Mouse (Mus musculus) ES-E14 (cell line): ENCODE data around the gene Cyp2b19.

Experiments used
- MAFK ChIP-seq: IDR thresholded peaks from 2 replicates; pipeline ENCODE4 v1.6.1; 2014; ENCODE audit warnings: mild to moderate bottlenecking, low read depth, low read length, inconsistent platforms; ENCODE audit not compliant: insufficient read depth
- ZC3H11A ChIP-seq: IDR thresholded peaks from 2 replicates; pipeline ENCODE4 v1.6.1; 2012; ENCODE audit warnings: low read depth, mild to moderate bottlenecking, inconsistent platforms, low read length, borderline replicate concordance
- ZNF384 ChIP-seq: IDR thresholded peaks from 2 replicates; pipeline ENCODE4 v1.6.1; 2012; ENCODE audit warnings: low read depth, low read length, inconsistent platforms

DNA sequence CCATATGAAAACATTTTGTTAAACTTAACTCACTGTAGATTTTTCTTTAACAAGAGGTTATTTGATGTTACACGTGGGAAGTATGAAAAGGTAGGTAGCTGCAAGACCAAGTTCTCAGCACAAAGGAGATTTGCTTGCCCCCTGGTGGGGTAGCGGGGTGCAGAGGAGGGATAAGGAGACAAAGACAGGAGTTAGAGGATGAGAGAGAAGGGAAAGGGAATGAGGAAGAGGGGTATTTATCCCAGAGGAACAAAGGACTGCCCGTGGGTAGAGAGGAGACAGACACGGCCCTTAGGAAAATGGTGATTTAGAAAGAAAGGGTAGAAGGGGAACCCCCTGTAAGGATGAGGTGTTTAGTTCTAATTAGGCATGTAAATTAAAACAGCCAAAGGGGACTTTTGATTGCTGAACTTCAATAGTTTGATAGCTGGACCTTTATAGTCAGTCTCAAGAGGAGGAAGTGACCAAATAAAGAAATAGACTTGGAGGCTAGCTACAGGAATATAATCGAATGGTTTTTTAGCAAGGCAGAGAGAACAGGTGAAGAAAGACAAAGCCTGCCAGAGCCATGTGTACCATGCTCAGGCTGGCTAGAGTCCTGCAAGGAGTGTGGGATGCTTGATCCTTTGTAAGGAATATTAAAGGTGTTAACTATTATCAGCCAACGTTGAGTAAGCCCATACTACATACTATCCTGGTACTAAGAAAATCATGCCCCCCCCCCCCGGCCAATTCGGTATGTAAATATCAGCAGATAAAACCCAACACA lies 24.2 kb downstream of the Cyp2b19 start:
- no peak for TF ChIP-seq MAFK
- no peak for TF ChIP-seq ZNF384
- TF ChIP-seq ZC3H11A: no peak
